Mouse (Mus musculus) lung, embryonic 14.5 days (tissue): ENCODE results near the gene Ubald1. TPM values are rescaled to one million over a fixed set of nuclear protein-coding genes. Genes with fewer than 3 reads are reported as not detected.

ENCODE experiments used
- ATAC-seq: fragments of 200-750 bp; cut with Nextera tagmentation; 2 replicates; pipeline ENCODE4 v1.8.0; 2017; ENCODE audit warnings: mild to moderate bottlenecking, moderate TSS enrichment, moderate library complexity; ENCODE audit not compliant: insufficient read depth
- DNase-seq: peaks from one replicate; pipeline ENCODE4 v3.0.0-alpha.2; 2015
- H3K27ac ChIP-seq: fragments of 300-500 bp; sonication (generic); 2 replicates; pipeline ENCODE4 v1.5.1; 2014; ENCODE audit warnings: low read depth, mild to moderate bottlenecking, moderate library complexity
- H3K27me3 ChIP-seq: fragments of 300-500 bp; sonication (generic); 2 replicates; pipeline ENCODE4 v1.6.1; 2014; ENCODE audit warnings: low read length, control low read depth; ENCODE audit not compliant: insufficient read depth
- H3K36me3 ChIP-seq: fragments of 300-500 bp; sonication (generic); 2 replicates; pipeline ENCODE4 v1.6.1; 2014; ENCODE audit warnings: control low read depth; ENCODE audit not compliant: insufficient read depth
- H3K4me1 ChIP-seq: fragments of 300-500 bp; sonication (generic); 2 replicates; pipeline ENCODE4 v1.6.1; 2014; ENCODE audit warnings: antibody characterized with exemption, control low read depth; ENCODE audit not compliant: insufficient read depth
- H3K4me2 ChIP-seq: fragments of 300-500 bp; sonication (generic); 2 replicates; pipeline ENCODE4 v1.6.1; 2014; ENCODE audit warnings: mild to moderate bottlenecking
- H3K4me3 ChIP-seq: fragments of 300-500 bp; sonication (generic); 2 replicates; pipeline ENCODE4 v1.5.1; 2014; ENCODE audit warnings: low read depth, low read length
- H3K9ac ChIP-seq: fragments of 300-500 bp; sonication (generic); 2 replicates; pipeline ENCODE4 v1.6.1; 2014
- H3K9me3 ChIP-seq: fragments of 300-500 bp; sonication (generic); 2 replicates; pipeline ENCODE4 v1.6.1; 2016; ENCODE audit warnings: low read depth, low read length, control low read depth
- CTCF ChIP-seq: IDR thresholded peaks from 2 replicates; pipeline ENCODE4 v1.5.1; 2016; ENCODE audit warnings: antibody characterized with exemption, low read depth
- WGBS: fragments of 180-500 bp; shearing (Covaris S2); extraction: QIAGEN DNeasy Blood & Tissue Kit; methylation state at CpG from one replicate; pipeline ENCODE4 v1.1.7; 2014; 5-methylcytosine and 5-hydroxymethylcytosine counted together
- polyA plus RNA-seq: library from polyadenylated mRNA; unstranded; fragments of >200 nt; fragmentation: Nextera tagmentation; extraction: Ambion mirVana; gene quantifications from 2 replicates; pipeline ENCODE4 v1.2.1, GENCODE M21; 2014

Ubald1 gene
- polyA plus RNA-seq, 1 experiment from 2014 or later = 39.3 TPM

GRCm38 (mm10) chr16:4855046-4855650 lies 25.0 kb downstream of the Ubald1 start:
- 28% methylated on average over 5 of the region's 5 CpGs for WGBS
- 0 out of 2 replicates have a peak, but pooled peaks cover 3% of the 10 kb centered on the region for H3K4me1 ChIP-seq
- H3K27ac ChIP-seq = no peak overlapping the region
- no peaks in the 10 kb centered on the region for H3K9me3 ChIP-seq
- no peak overlapping the region for H3K4me2 ChIP-seq
- ATAC-seq = no peak
- no peak overlapping the region for H3K4me3 ChIP-seq
- no peak overlapping the region for H3K9ac ChIP-seq
- no peaks in the 10 kb centered on the region for H3K27me3 ChIP-seq
- no peak for TF ChIP-seq CTCF
- H3K36me3 ChIP-seq = no peaks in the 10 kb centered on the region
- DNase-seq = no peak

- Histone ChIP-seq H3K9ac (no peak overlapping the region), H3K27me3 (no peaks in the 10 kb centered on the region), H3K9me3 (no peaks in the 10 kb centered on the region), H3K4me3 (no peak overlapping the region), H3K36me3 (no peaks in the 10 kb centered on the region), H3K4me2 (no peak overlapping the region), H3K27ac (peak overlapping the region; percentile 59; the same call in 1 of the 2 replicates), H3K4me1 (0 out of 2 replicates have a peak, but pooled peaks cover 3% of the 10 kb centered on the region)
- TF ChIP-seq CTCF = no peak
- 34% methylated on average over 5 of the region's 5 CpGs for WGBS
- peak; percentile 67 for DNase-seq
- ATAC-seq = peak; percentile 41; the same call in 1 of the 2 replicates
Measured at GRCm38 (mm10) chr16:4850938-4851628, 29.0 kb downstream of the Ubald1 start.

GRCm38 (mm10) chr16:4850361-4850760 lies 29.8 kb downstream of the Ubald1 start:
- WGBS = 66% methylated on average over 7 of the region's 7 CpGs
- Histone ChIP-seq H3K27me3 (no peaks in the 10 kb centered on the region), H3K9me3 (no peaks in the 10 kb centered on the region), H3K4me3 (no peak overlapping the region), H3K4me1 (0 out of 2 replicates have a peak, but pooled peaks cover 3% of the 10 kb centered on the region), H3K9ac (no peak overlapping the region; the same call in 1 of the 2 replicates), H3K4me2 (no peak overlapping the region), H3K27ac (peak overlapping the region; percentile 59; the same call in 1 of the 2 replicates), H3K36me3 (no peaks in the 10 kb centered on the region)
- TF ChIP-seq CTCF = no peak
- ATAC-seq = no peak
- no peak for DNase-seq

GRCm38 (mm10) chr16:4848090-4848489 lies 32.0 kb downstream of the Ubald1 start:
- no peaks in the 10 kb centered on the region for H3K9me3 ChIP-seq
- no peak for ATAC-seq
- WGBS = 81% methylated on average over 2 of the region's 2 CpGs

GRCm38 (mm10) chr16:4847041-4847440 lies 33.1 kb downstream of the Ubald1 start:
- WGBS = 74% methylated on average over 3 of the region's 3 CpGs
- Histone ChIP-seq H3K27ac (no peak overlapping the region), H3K4me3 (no peak overlapping the region), H3K4me2 (no peak overlapping the region), H3K4me1 (0 out of 2 replicates have a peak, but pooled peaks cover 3% of the 10 kb centered on the region), H3K27me3 (no peaks in the 10 kb centered on the region), H3K9ac (no peak overlapping the region), H3K36me3 (no peaks in the 10 kb centered on the region), H3K9me3 (no peaks in the 10 kb centered on the region)
- ATAC-seq = no peak
- DNase-seq = no peak
- no peak for TF ChIP-seq CTCF

More at GRCm38 (mm10) chr16:4848090-4848489, 32.0 kb downstream of the Ubald1 start:
- Histone ChIP-seq H3K27me3 (no peaks in the 10 kb centered on the region), H3K27ac (no peak overlapping the region), H3K4me1 (0 out of 2 replicates have a peak, but pooled peaks cover 3% of the 10 kb centered on the region), H3K9ac (no peak overlapping the region), H3K36me3 (no peaks in the 10 kb centered on the region), H3K4me3 (no peak overlapping the region), H3K4me2 (no peak overlapping the region)
- no peak for DNase-seq
- TF ChIP-seq CTCF = no peak

- ATAC-seq = no peak
- H3K36me3 ChIP-seq = no peaks in the 10 kb centered on the region
- no peak overlapping the region for H3K27ac ChIP-seq
Measured at GRCm38 (mm10) chr16:4840231-4840630, 39.9 kb downstream of the Ubald1 start.

GRCm38 (mm10) chr16:4839552-4839951 lies 40.6 kb downstream of the Ubald1 start:
- no peak for TF ChIP-seq CTCF
- ATAC-seq = no peak

More at GRCm38 (mm10) chr16:4840231-4840630, 39.9 kb downstream of the Ubald1 start:
- Histone ChIP-seq H3K4me3 (no peak overlapping the region), H3K4me1 (no peaks in the 10 kb centered on the region), H3K27me3 (no peaks in the 10 kb centered on the region), H3K4me2 (no peak overlapping the region), H3K9ac (no peak overlapping the region), H3K9me3 (no peaks in the 10 kb centered on the region)
- no peak for DNase-seq
- WGBS = 72% methylated on average over 8 of the region's 8 CpGs
- no peak for TF ChIP-seq CTCF

More at GRCm38 (mm10) chr16:4839552-4839951, 40.6 kb downstream of the Ubald1 start:
- Histone ChIP-seq H3K27ac (no peak overlapping the region), H3K4me3 (no peak overlapping the region), H3K36me3 (no peaks in the 10 kb centered on the region), H3K9ac (no peak overlapping the region), H3K4me2 (no peak overlapping the region), H3K27me3 (no peaks in the 10 kb centered on the region), H3K4me1 (no peaks in the 10 kb centered on the region), H3K9me3 (no peaks in the 10 kb centered on the region)
- 66% methylated on average over 3 of the region's 3 CpGs for WGBS
- no peak for DNase-seq
